In genomic region chr13:45633918-45634317, GRCm38 (mm10) we compare ENCODE assay signal across 18 mouse cellular contexts.
"Had no signal": no experiment of that assay in that cellular context is flagged by ENCODE, and none has a peak within 500 bp of the region (broad histone marks: within the 10 kb centered on the region; RNA-seq: fewer than 3 reads in every experiment).

No protein-coding gene starts in this region.

- DNase-seq: lung, adult 18-20 months; lung, embryonic 14.5 days; lung, postnatal 10 days; lung, postnatal 4 days; retina, postnatal 1 day; right cerebral cortex, adult 18-20 months; right cerebral cortex, postnatal 25 days; right cerebral cortex, postnatal 4 days; spleen, adult 18-20 months; thymus, adult 18-20 months; thymus, postnatal 14 days; thymus, postnatal 36 days had no signal

- H3K27me3 ChIP-seq: midbrain, embryonic 12.5 days; midbrain, embryonic 15.5 days; neural tube, embryonic 13.5 days; neural tube, embryonic 15.5 days had no signal

- H3K4me3 ChIP-seq: midbrain, embryonic 10.5 days; midbrain, embryonic 12.5 days; midbrain, embryonic 15.5 days; myocyte; neural tube, embryonic 13.5 days; neural tube, embryonic 15.5 days had no signal

- H3K4me1 ChIP-seq: midbrain, embryonic 10.5 days; midbrain, embryonic 12.5 days; midbrain, embryonic 15.5 days; neural tube, embryonic 13.5 days had no signal

- H3K9ac ChIP-seq: lung, embryonic 14.5 days; midbrain, embryonic 12.5 days; midbrain, embryonic 15.5 days; neural tube, embryonic 13.5 days; neural tube, embryonic 15.5 days had no signal

- H3K36me3 ChIP-seq: midbrain, embryonic 10.5 days; midbrain, embryonic 12.5 days; midbrain, embryonic 15.5 days; neural tube, embryonic 13.5 days; neural tube, embryonic 15.5 days had no signal

- H3K4me2 ChIP-seq: lung, embryonic 14.5 days; midbrain, embryonic 12.5 days; midbrain, embryonic 15.5 days; neural tube, embryonic 13.5 days; neural tube, embryonic 15.5 days had no signal

- H3K9me3 ChIP-seq: midbrain, embryonic 10.5 days; midbrain, embryonic 12.5 days; midbrain, embryonic 15.5 days; neural tube, embryonic 13.5 days; neural tube, embryonic 15.5 days had no signal

- H3K27ac ChIP-seq: midbrain, embryonic 10.5 days; midbrain, embryonic 12.5 days; midbrain, embryonic 15.5 days; neural tube, embryonic 13.5 days; neural tube, embryonic 15.5 days had no signal

- ATAC-seq: midbrain, embryonic 15.5 days had no signal
